Comparison of ENCODE assay signal across 9 mouse cellular contexts in genomic region chr13:14649301-14649700, GRCm38 (mm10). TPM values are rescaled to one million over a fixed set of nuclear protein-coding genes. Genes with fewer than 3 reads are reported as not detected.
A peak's percentile ranks its signal among the peaks of the same experiment; 100 is the strongest.
DNase-seq lines count a peak whose midpoint lies in the region; ATAC-seq and TF ChIP-seq lines count a peak whose summit lies in the region.
"Had no signal": no experiment of that assay in that cellular context is flagged by ENCODE, and none has a peak within 500 bp of the region (broad histone marks: within the 10 kb centered on the region; RNA-seq: fewer than 3 reads in every experiment).

No protein-coding gene starts in this region.

- DNase-seq in cerebellum, postnatal 14 days = peak; percentile 55 to 69
- no peak for DNase-seq in cerebellum, adult 9-10 months
- DNase-seq in left cerebral cortex, postnatal 4 days = peak; percentile 12
- DNase-seq in left cerebral cortex, adult 9 months (ENCODE audit: low spot score in 2 of 2) = no peak
- DNase-seq in brain, embryonic 14.5 days (ENCODE audit: low read depth) = peak; percentile 74
- DNase-seq in ovary, postnatal 36 days (ENCODE audit: low spot score) = no peak
- DNase-seq in heart, adult 11 months = no peak
- DNase-seq: liver, embryonic 13.5 days had no signal

- no peak for TF ChIP-seq CTCF in brain, embryonic 14.5 days (IDR thresholded peaks at IDR 0.05; ENCODE audit: borderline replicate concordance, extremely low read depth, insufficient read depth, insufficient read length)

- TF ChIP-seq POLR2A in brain, embryonic 14.5 days (IDR thresholded peaks at IDR 0.05; ENCODE audit: borderline replicate concordance, extremely low read depth, insufficient read depth, insufficient read length, poor library complexity, severe bottlenecking) = no peak

- intact Hi-C loops in left cerebral cortex, postnatal 4 days (cut with DNase I) = no loop called here

- peak; percentile 88 for ATAC-seq in megakaryocyte progenitor cell, adult 5-6 weeks (replicated peaks; ENCODE audit: poor library complexity)

RNA-seq across cellular contexts. Expression of gene AW209491, which starts 19.3 kb away (rescaled TPM):
- 10 to 100 TPM; 16.4 to 19.3 TPM for total RNA-seq in left cerebral cortex, postnatal 4 days (2021)
- 16.5 and 16.8 TPM in 2 replicates for polyA plus RNA-seq in brain, embryonic 14.5 days (2012; rRNA removed)
- total RNA-seq in megakaryocyte progenitor cell, adult 5-6 weeks (2015) = 8.0 and 9.6 TPM in 2 replicates
- 16.7 and 27.8 TPM in 2 replicates for total RNA-seq in megakaryocyte progenitor cell, adult 5-6 weeks (2017)

RNA-seq across cellular contexts. Expression of gene Psma2, which starts 36.3 kb away (rescaled TPM):
- 10 to 100 TPM; 71.1 to 72.2 TPM for total RNA-seq in left cerebral cortex, postnatal 4 days (2021)
- 81.8 and 102 TPM in 2 replicates for polyA plus RNA-seq in brain, embryonic 14.5 days (2012; rRNA removed)
- total RNA-seq in megakaryocyte progenitor cell, adult 5-6 weeks (2015) = 148 and 152 TPM in 2 replicates
- 109 and 114 TPM in 2 replicates for total RNA-seq in megakaryocyte progenitor cell, adult 5-6 weeks (2017)

RNA-seq across cellular contexts. Expression of gene Mrpl32, which starts 36.3 kb away (rescaled TPM):
- total RNA-seq in left cerebral cortex, postnatal 4 days (2021) = 10 to 100 TPM; 36.0 to 41.0 TPM
- polyA plus RNA-seq in brain, embryonic 14.5 days (2012; rRNA removed) = 29.5 and 30.6 TPM in 2 replicates
- total RNA-seq in megakaryocyte progenitor cell, adult 5-6 weeks (2015) = 71.8 and 88.0 TPM in 2 replicates
- 97.2 and 102 TPM in 2 replicates for total RNA-seq in megakaryocyte progenitor cell, adult 5-6 weeks (2017)

Comparison
In these comparisons a context has a peak if more than half of its experiments do, and no peak if none do; other contexts are left out.
1. DNase-seq: peak in cerebellum, postnatal 14 days (2 of 2), left cerebral cortex, postnatal 4 days (single experiment) and brain, embryonic 14.5 days (single experiment); none in cerebellum, adult 9-10 months (single experiment), left cerebral cortex, adult 9 months (0 of 2), ovary, postnatal 36 days (single experiment) and heart, adult 11 months (single experiment).